Mouse (Mus musculus) heart, embryonic 16.5 days (tissue): ENCODE results near the gene Sprr2a3. TPM values are rescaled to one million over a fixed set of nuclear protein-coding genes. Genes with fewer than 3 reads are reported as not detected.
"Not testable (repeated sequence)": the region's sequence is repeated elsewhere in the genome, so short reads cannot be mapped to it uniquely, and the experiment has no call there.

Source experiments
- ATAC-seq: fragments of 200-750 bp; cut with Nextera tagmentation; replicated peaks from 2 replicates; pipeline ENCODE4 v1.8.0; 2017; ENCODE audit warnings: moderate number of reproducible peaks; ENCODE audit not compliant: insufficient read depth, low FRiP score; ENCODE audit errors: extremely low read depth
- H3K27ac ChIP-seq: fragments of 300-500 bp; sonication (generic); 2 replicates; pipeline ENCODE4 v1.5.1; 2014; ENCODE audit warnings: mild to moderate bottlenecking, low read length, control low read depth, moderate library complexity
- H3K27me3 ChIP-seq: fragments of 300-500 bp; sonication (generic); 2 replicates; pipeline ENCODE4 v1.6.1; 2014; ENCODE audit warnings: low read length, mixed read lengths; ENCODE audit not compliant: control insufficient read depth, insufficient read depth
- H3K36me3 ChIP-seq: fragments of 300-500 bp; sonication (generic); 2 replicates; pipeline ENCODE4 v1.6.1; 2014; ENCODE audit not compliant: control insufficient read depth, insufficient read depth
- H3K4me1 ChIP-seq: fragments of 300-500 bp; sonication (generic); 2 replicates; pipeline ENCODE4 v1.6.1; 2014; ENCODE audit warnings: low read length, mixed read lengths; ENCODE audit not compliant: control insufficient read depth, insufficient read depth
- H3K4me2 ChIP-seq: fragments of 300-500 bp; sonication (generic); 2 replicates; pipeline ENCODE4 v1.6.1; 2014; ENCODE audit warnings: low read depth, mild to moderate bottlenecking, control low read depth, low read length
- H3K4me3 ChIP-seq: fragments of 300-500 bp; sonication (generic); 2 replicates; pipeline ENCODE4 v1.5.1; 2014; ENCODE audit warnings: mild to moderate bottlenecking, control low read depth, low read length
- H3K9ac ChIP-seq: fragments of 300-500 bp; sonication (generic); 2 replicates; pipeline ENCODE4 v1.6.1; 2014; ENCODE audit warnings: low read length, control low read depth
- H3K9me3 ChIP-seq: fragments of 300-500 bp; sonication (generic); replicated peaks from 2 replicates; pipeline ENCODE4 v1.6.1; 2016; ENCODE audit warnings: low read length; ENCODE audit not compliant: control insufficient read depth
- WGBS: fragments of 180-500 bp; shearing (Covaris S2); extraction: QIAGEN DNeasy Blood & Tissue Kit; methylation state at CpG from one replicate; pipeline ENCODE4 v1.1.7; 2014; 5-methylcytosine and 5-hydroxymethylcytosine counted together
- polyA plus RNA-seq: library from polyadenylated mRNA; unstranded; fragments of >200 nt; fragmentation: Nextera tagmentation; extraction: Ambion mirVana; gene quantifications from 2 replicates; pipeline ENCODE4 v1.2.1, GENCODE M21; 2015

Gene Sprr2a3
- polyA plus RNA-seq: 1.9 and 3.6 TPM in 2 replicates

- 100% methylated on average over 1 of the region's 1 CpGs for WGBS
- H3K4me1 ChIP-seq, H3K9me3 ChIP-seq, H3K9ac ChIP-seq, H3K4me2 ChIP-seq, H3K36me3 ChIP-seq, H3K27me3 ChIP-seq, H3K4me3 ChIP-seq, H3K27ac ChIP-seq, ATAC-seq: not testable (repeated sequence)
Observed at GRCm38 (mm10) chr3:92285101-92285500, at the start of gene Sprr2a3. Gene Sprr2a3 (plus strand): TSS chr3:92285417.

- H3K36me3 ChIP-seq, H3K4me2 ChIP-seq, H3K9me3 ChIP-seq, H3K9ac ChIP-seq, H3K27me3 ChIP-seq, H3K4me1 ChIP-seq, H3K4me3 ChIP-seq, H3K27ac ChIP-seq: not testable (repeated sequence)
- ATAC-seq: 0 out of 2 replicates have a peak, but pooled peaks have one; percentile 28
- no CpG with 5 or more reads among the region's 5 CpGs for WGBS
Observed at GRCm38 (mm10) chr3:92236463-92237189, 48.6 kb upstream of the Sprr2a3 start.

- not testable (repeated sequence) for H3K9ac ChIP-seq, H3K36me3 ChIP-seq, H3K4me2 ChIP-seq, H3K4me3 ChIP-seq, H3K9me3 ChIP-seq, H3K27me3 ChIP-seq, ATAC-seq, H3K4me1 ChIP-seq, H3K27ac ChIP-seq
Observed at GRCm38 (mm10) chr3:92238736-92239135, 46.5 kb upstream of the Sprr2a3 start.

GRCm38 (mm10) chr3:92239197-92239596 is 46.0 kb upstream of the Sprr2a3 start:
- H3K4me3 ChIP-seq, H3K27ac ChIP-seq, H3K9me3 ChIP-seq, H3K27me3 ChIP-seq, ATAC-seq, H3K36me3 ChIP-seq, H3K9ac ChIP-seq, H3K4me1 ChIP-seq, H3K4me2 ChIP-seq: not testable (repeated sequence)
- WGBS: no CpG with 5 or more reads among the region's 1 CpGs

- H3K27ac ChIP-seq, H3K9ac ChIP-seq, H3K36me3 ChIP-seq, H3K4me1 ChIP-seq, H3K4me3 ChIP-seq, H3K9me3 ChIP-seq, H3K4me2 ChIP-seq, H3K27me3 ChIP-seq: not testable (repeated sequence)
- ATAC-seq: 0 out of 2 replicates have a peak, but pooled peaks have one; percentile 28
Observed at GRCm38 (mm10) chr3:92244833-92245232, 40.4 kb upstream of the Sprr2a3 start.

- H3K36me3 ChIP-seq: not testable (repeated sequence)
- WGBS: no CpG with 5 or more reads among the region's 10 CpGs
Observed at GRCm38 (mm10) chr3:92246245-92246644, 39.0 kb upstream of the Sprr2a3 start.

GRCm38 (mm10) chr3:92248494-92248893 is 36.7 kb upstream of the Sprr2a3 start:
- H3K4me2 ChIP-seq, H3K4me3 ChIP-seq, ATAC-seq, H3K27me3 ChIP-seq, H3K27ac ChIP-seq, H3K9me3 ChIP-seq, H3K9ac ChIP-seq, H3K36me3 ChIP-seq, H3K4me1 ChIP-seq: not testable (repeated sequence)

More at GRCm38 (mm10) chr3:92246245-92246644, 39.0 kb upstream of the Sprr2a3 start:
- ATAC-seq: peak; percentile 30; the same call in 1 of the 2 replicates
- not testable (repeated sequence) for H3K4me1 ChIP-seq, H3K9ac ChIP-seq, H3K9me3 ChIP-seq, H3K27ac ChIP-seq, H3K27me3 ChIP-seq, H3K4me3 ChIP-seq, H3K4me2 ChIP-seq

GRCm38 (mm10) chr3:92250450-92250849 is 34.8 kb upstream of the Sprr2a3 start:
- not testable (repeated sequence) for H3K4me2 ChIP-seq, H3K9me3 ChIP-seq, H3K4me1 ChIP-seq, H3K9ac ChIP-seq, H3K27me3 ChIP-seq, ATAC-seq, H3K4me3 ChIP-seq, H3K36me3 ChIP-seq, H3K27ac ChIP-seq
- 86% methylated on average over 1 of the region's 2 CpGs for WGBS

GRCm38 (mm10) chr3:92253860-92254259 is 31.4 kb upstream of the Sprr2a3 start:
- not testable (repeated sequence) for H3K27ac ChIP-seq, H3K4me1 ChIP-seq, H3K36me3 ChIP-seq, H3K27me3 ChIP-seq, H3K4me2 ChIP-seq, H3K9ac ChIP-seq, H3K4me3 ChIP-seq, H3K9me3 ChIP-seq
- ATAC-seq: peak; percentile 30
- WGBS: no CpG with 5 or more reads among the region's 8 CpGs
